Mouse (Mus musculus): ENCODE measurements around the gene Akr1c12. TPM values are rescaled to one million over a fixed set of nuclear protein-coding genes. Genes with fewer than 3 reads are reported as not detected.

Akr1c12 gene
- not detected for total RNA-seq (2023)

GRCm38 (mm10) chr13:4279284-4279683 lies at the start of gene Akr1c12:
Akr1c12 (minus strand) TSS chr13:4279433.

GRCm38 (mm10) chr13:4228441-4228840 lies 50.8 kb downstream of the Akr1c12 start, which contains the start of gene Akr1c19:
Akr1c19 (plus strand) TSS chr13:4228700.

Other genes with a start within 250 kb of the Akr1c12 start
- gene Akr1c14, start 230.4 kb downstream of the Akr1c12 start, total RNA-seq (2023), result not detected
- not detected for gene Akr1c18, start 128.8 kb downstream of the Akr1c12 start, total RNA-seq (2023)
- 14.3 TPM for gene Akr1c13, start 88.3 kb downstream of the Akr1c12 start, total RNA-seq (2023)
- gene Akr1c19, start 50.7 kb downstream of the Akr1c12 start, total RNA-seq (2023), result not detected
- not detected for gene Akr1c6, start 154.9 kb upstream of the Akr1c12 start, total RNA-seq (2023)
- gene Akr1c20, start 243.9 kb upstream of the Akr1c12 start, total RNA-seq (2023), result not detected

All from CD8-positive naive resting alpha-beta T cell, adult 57 days (primary cell).